Mouse (Mus musculus) limb, embryonic 15.5 days (tissue): ENCODE measurements at regions not wholly inside any gene's neighbourhood (a gene's known extent, or its start where the extent isn't known, plus 50 kb on each side); places are given as distances from the start of the nearest gene placed in this dataset. TPM values are rescaled to one million over a fixed set of nuclear protein-coding genes. Genes with fewer than 3 reads are reported as not detected.

Experiments used
- ATAC-seq: fragments of 200-750 bp; cut with Nextera tagmentation; 2 replicates; pipeline ENCODE4 v1.8.0; 2017; ENCODE audit warnings: low read depth, moderate TSS enrichment; ENCODE audit not compliant: insufficient number of reproducible peaks, low FRiP score, low TSS enrichment
- H3K27ac ChIP-seq: fragments of 300-500 bp; sonication (generic); 2 replicates; pipeline ENCODE4 v1.5.1; 2015; ENCODE audit warnings: moderate library complexity, mild to moderate bottlenecking, inconsistent platforms
- H3K27me3 ChIP-seq: fragments of 300-500 bp; sonication (generic); 2 replicates; pipeline ENCODE4 v1.6.1; 2015; ENCODE audit warnings: inconsistent platforms
- H3K36me3 ChIP-seq: fragments of 300-500 bp; sonication (generic); 2 replicates; pipeline ENCODE4 v1.6.1; 2015; ENCODE audit warnings: inconsistent platforms
- H3K4me1 ChIP-seq: fragments of 300-500 bp; sonication (generic); 2 replicates; pipeline ENCODE4 v1.6.1; 2015; ENCODE audit warnings: inconsistent platforms
- H3K4me2 ChIP-seq: fragments of 300-500 bp; sonication (generic); 2 replicates; pipeline ENCODE4 v1.6.1; 2015; ENCODE audit warnings: mild to moderate bottlenecking, inconsistent platforms
- H3K4me3 ChIP-seq: fragments of 300-500 bp; sonication (generic); 2 replicates; pipeline ENCODE4 v1.5.1; 2015; ENCODE audit warnings: mild to moderate bottlenecking, inconsistent platforms
- H3K9ac ChIP-seq: fragments of 300-500 bp; sonication (generic); 2 replicates; pipeline ENCODE4 v1.6.1; 2015; ENCODE audit warnings: inconsistent platforms
- H3K9me3 ChIP-seq: fragments of 300-500 bp; sonication (generic); 2 replicates; pipeline ENCODE4 v1.6.1; 2016; ENCODE audit warnings: inconsistent platforms
- WGBS: fragments of 180-500 bp; shearing (Covaris S2); methylation state at CpG from one replicate; pipeline ENCODE4 v1.1.7; 2015; 5-methylcytosine and 5-hydroxymethylcytosine counted together
- microRNA-seq: library from miRNA; unstranded; fragments of <30 nt; microRNA quantifications from one replicate; pipeline ENCODE4, GENCODE M21; 2016

DNA sequence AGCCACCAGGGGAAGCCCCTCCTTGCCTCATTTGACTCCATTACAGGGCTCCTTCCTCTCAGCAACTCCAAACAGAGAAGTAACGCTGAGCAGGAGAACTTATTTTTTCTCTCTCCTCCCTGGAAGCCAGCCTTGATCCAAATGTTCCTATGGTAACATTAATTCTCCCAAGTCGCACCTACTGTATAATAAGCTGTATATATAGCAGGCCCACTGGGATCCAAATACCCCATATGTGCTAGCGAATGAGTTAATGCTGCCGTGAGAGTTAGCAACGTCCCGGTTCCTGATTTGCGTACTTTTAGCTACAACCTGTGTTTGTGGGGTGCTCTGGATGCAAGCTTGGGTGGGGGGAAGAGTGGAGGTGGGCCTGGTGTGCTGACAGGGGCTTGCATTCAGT lies 75.4 kb upstream of the Zfp507 start:
- no peak for ATAC-seq
- no peaks in the 10 kb centered on the region for H3K36me3 ChIP-seq
- H3K4me2 ChIP-seq: no peak overlapping the region
- no peak overlapping the region for H3K4me3 ChIP-seq
- no peak overlapping the region for H3K27ac ChIP-seq
- no peak overlapping the region for H3K9ac ChIP-seq
- H3K4me1 ChIP-seq: peaks cover 15% of the 10 kb centered on the region
- no peaks in the 10 kb centered on the region for H3K9me3 ChIP-seq
- no peaks in the 10 kb centered on the region for H3K27me3 ChIP-seq
- 70% methylated on average over 7 of the region's 7 CpGs for WGBS

- no peaks in the 10 kb centered on the region for H3K4me1 ChIP-seq
- 69% methylated on average over 10 of the region's 10 CpGs for WGBS
- H3K4me3 ChIP-seq: no peak overlapping the region
- H3K36me3 ChIP-seq: no peaks in the 10 kb centered on the region
- H3K9ac ChIP-seq: no peak overlapping the region
- no peaks in the 10 kb centered on the region for H3K27me3 ChIP-seq
- H3K9me3 ChIP-seq: no peaks in the 10 kb centered on the region
- no peak for ATAC-seq
- no peak overlapping the region for H3K27ac ChIP-seq
- H3K4me2 ChIP-seq: no peak overlapping the region
Observed at GRCm38 (mm10) chr7:35861049-35861448, 58.2 kb upstream of the Zfp507 start.

- Histone ChIP-seq H3K9ac (no peak overlapping the region), H3K36me3 (no peaks in the 10 kb centered on the region), H3K27me3 (no peaks in the 10 kb centered on the region), H3K4me1 (no peaks in the 10 kb centered on the region), H3K4me2 (no peak overlapping the region), H3K4me3 (no peak overlapping the region), H3K9me3 (no peaks in the 10 kb centered on the region), H3K27ac (no peak overlapping the region)
- WGBS: 18% methylated on average over 3 of the region's 3 CpGs
- ATAC-seq: no peak
Observed at GRCm38 (mm10) chr7:35859601-35860000, 56.8 kb upstream of the Zfp507 start.

GRCm38 (mm10) chr7:35857693-35858092 lies 54.9 kb upstream of the Zfp507 start:
- Histone ChIP-seq H3K4me1 (no peaks in the 10 kb centered on the region), H3K27ac (no peak overlapping the region), H3K4me2 (no peak overlapping the region), H3K9ac (no peak overlapping the region), H3K9me3 (no peaks in the 10 kb centered on the region), H3K27me3 (no peaks in the 10 kb centered on the region), H3K36me3 (no peaks in the 10 kb centered on the region), H3K4me3 (no peak overlapping the region)
- WGBS: 74% methylated on average over 10 of the region's 10 CpGs
- no peak for ATAC-seq

Small RNA genes lying in the stretch of these regions (microRNA-seq; reads per million reads assigned to microRNA genes)
- not detected for gene Gm23292
